Mouse (Mus musculus) MEL (cell line): Measurements from ENCODE around the gene Fcgr1. TPM values are rescaled to one million over a fixed set of nuclear protein-coding genes. Genes with fewer than 3 reads are reported as not detected.
"Not testable (repeated sequence)": the region's sequence is repeated elsewhere in the genome, so short reads cannot be mapped to it uniquely, and the experiment has no call there.

Experiments used
- DNase-seq: peaks from one replicate; pipeline ENCODE4 v3.0.0; 2011; ENCODE audit warnings: low read depth, low spot score
- H3K27ac ChIP-seq: 2 replicates; pipeline ENCODE4 v1.5.1; 2012; ENCODE audit warnings: low read depth, mild to moderate bottlenecking, control low read depth, low read length, moderate library complexity; ENCODE audit not compliant: control insufficient read depth
- H3K27me3 ChIP-seq, 2 experiments: fragments of 150-350 bp in 1 of 2; sonication (generic) in 1 of 2; 2 replicates each; pipeline ENCODE4 v1.6.1; 2012; ENCODE audit warnings: low read length in 2 of 2, mild to moderate bottlenecking in 2 of 2, improper control_type of control experiment in 1 of 2, moderate library complexity in 1 of 2; ENCODE audit not compliant: insufficient read depth in 2 of 2, control insufficient read depth in 1 of 2
- H3K36me3 ChIP-seq, 2 experiments: 2 replicates each; pipeline ENCODE4 v1.6.1; 2012 to 2014; ENCODE audit warnings: low read length in 2 of 2, improper control_type of control experiment in 1 of 2, inconsistent platforms in 1 of 2, mild to moderate bottlenecking in 1 of 2; ENCODE audit not compliant: insufficient read depth in 2 of 2, control insufficient read depth in 1 of 2
- H3K4me1 ChIP-seq, 2 experiments: fragments of 150-350 bp in 1 of 2; sonication (generic) in 1 of 2; 2 replicates each; pipeline ENCODE4 v1.6.1; 2012; ENCODE audit warnings: low read length in 2 of 2, improper control_type of control experiment in 1 of 2, mild to moderate bottlenecking in 1 of 2; ENCODE audit not compliant: insufficient read depth in 2 of 2, control insufficient read depth in 1 of 2
- H3K4me3 ChIP-seq, 2 experiments: fragments of 150-350 bp in 1 of 2; sonication (generic) in 1 of 2; 2 replicates each; pipeline ENCODE4 v1.5.1; 2012; ENCODE audit warnings: low read depth in 2 of 2, low read length in 2 of 2, mild to moderate bottlenecking in 2 of 2, moderate library complexity in 2 of 2, control low read depth in 1 of 2, improper control_type of control experiment in 1 of 2; ENCODE audit not compliant: control insufficient read depth in 1 of 2, insufficient read depth in 1 of 2
- H3K79me2 ChIP-seq: 2 replicates; pipeline ENCODE4 v1.6.1; 2012; ENCODE audit warnings: mild to moderate bottlenecking, low read length, moderate library complexity; ENCODE audit not compliant: control insufficient read depth, poor library complexity, insufficient read depth
- H3K9ac ChIP-seq: 2 replicates; pipeline ENCODE4 v1.6.1; 2012; ENCODE audit warnings: low read depth, mild to moderate bottlenecking, control low read depth, low read length, moderate library complexity; ENCODE audit not compliant: control insufficient read depth, poor library complexity, severe bottlenecking
- H3K9me3 ChIP-seq: fragments of 150-350 bp; sonication (generic); replicated peaks from 2 replicates; pipeline ENCODE4 v1.6.1; 2012; ENCODE audit warnings: mild to moderate bottlenecking, low read length, improper control_type of control experiment, moderate library complexity; ENCODE audit not compliant: insufficient read depth
- CHD1 ChIP-seq: IDR thresholded peaks from 2 replicates; pipeline ENCODE4 v1.6.1; 2012; ENCODE audit warnings: low read depth, mild to moderate bottlenecking, inconsistent platforms, low read length, improper control_type of control experiment
- ELF1 ChIP-seq: IDR thresholded peaks from 2 replicates; pipeline ENCODE4 v1.6.1; 2014; ENCODE audit warnings: low read depth, mild to moderate bottlenecking, inconsistent platforms, low read length, improper control_type of control experiment, moderate library complexity
- EP300 ChIP-seq, 2 experiments: IDR thresholded peaks; 2 replicates each; pipeline ENCODE4 v1.6.1; 2011; ENCODE audit warnings: improper control_type of control experiment in 2 of 2, low read length in 2 of 2, low read depth in 1 of 2, mild to moderate bottlenecking in 1 of 2
- GABPA ChIP-seq: IDR thresholded peaks from 2 replicates; pipeline ENCODE4 v1.6.1; 2012; ENCODE audit warnings: low read depth, mild to moderate bottlenecking, inconsistent platforms, low read length, improper control_type of control experiment, moderate library complexity
- HCFC1 ChIP-seq: IDR thresholded peaks from 2 replicates; pipeline ENCODE4 v1.6.1; 2012; ENCODE audit warnings: low read depth, mild to moderate bottlenecking, inconsistent platforms, low read length, improper control_type of control experiment, moderate library complexity
- MAZ ChIP-seq: IDR thresholded peaks from 2 replicates; pipeline ENCODE4 v1.6.1; 2012; ENCODE audit warnings: low read depth, mild to moderate bottlenecking, inconsistent platforms, low read length, improper control_type of control experiment
- POLR2A ChIP-seq, 2 experiments: IDR thresholded peaks; 2 replicates each; pipeline ENCODE4 v1.6.1; 2011 to 2012; ENCODE audit warnings: low read length in 2 of 2, mild to moderate bottlenecking in 2 of 2, control low read depth in 1 of 2, improper control_type of control experiment in 1 of 2, low read depth in 1 of 2, moderate library complexity in 1 of 2; ENCODE audit not compliant: control insufficient read depth in 1 of 2, insufficient read depth in 1 of 2, poor library complexity in 1 of 2
- POLR2AphosphoS5 ChIP-seq: IDR thresholded peaks from 2 replicates; pipeline ENCODE4 v1.6.1; 2012; ENCODE audit warnings: low read depth, borderline replicate concordance, mild to moderate bottlenecking, inconsistent platforms, low read length, moderate library complexity, mixed read lengths
- SIN3A ChIP-seq: IDR thresholded peaks from 2 replicates; pipeline ENCODE4 v1.6.1; 2012; ENCODE audit warnings: low read length, improper control_type of control experiment, inconsistent platforms
- SMC3 ChIP-seq: IDR thresholded peaks from 2 replicates; pipeline ENCODE4 v1.6.1; 2011; ENCODE audit warnings: low read depth, low read length, improper control_type of control experiment
- TCF12 ChIP-seq: IDR thresholded peaks from 2 replicates; pipeline ENCODE4 v1.6.1; 2014; ENCODE audit warnings: low read depth, mild to moderate bottlenecking, inconsistent platforms, low read length, improper control_type of control experiment, moderate library complexity
- UBTF ChIP-seq: IDR thresholded peaks from 2 replicates; pipeline ENCODE4 v1.6.1; 2012; ENCODE audit warnings: low read depth, mild to moderate bottlenecking, inconsistent platforms, low read length, improper control_type of control experiment, moderate library complexity, borderline replicate concordance; ENCODE audit not compliant: insufficient read depth
- ZKSCAN1 ChIP-seq: IDR thresholded peaks from 2 replicates; pipeline ENCODE4 v1.6.1; 2012; ENCODE audit warnings: low read depth, mild to moderate bottlenecking, inconsistent platforms, low read length, improper control_type of control experiment, moderate library complexity
- ZMIZ1 ChIP-seq: IDR thresholded peaks from 2 replicates; pipeline ENCODE4 v1.6.1; 2012; ENCODE audit warnings: low read depth, mild to moderate bottlenecking, inconsistent platforms, low read length, improper control_type of control experiment, moderate library complexity
- polyA plus RNA-seq, 2 experiments: library from polyadenylated mRNA; stranded (reverse) in 1 of 2; unstranded in 1 of 2; fragments of >175 nt in 1 of 2; fragments of >200 nt in 1 of 2; gene quantifications; 2 replicates each; pipeline versions ENCODE4 v1.2.1 to v1.2.4; 2012; ENCODE audit warnings: low replicate concordance in 2 of 2, low read depth in 1 of 2; ENCODE audit not compliant: insufficient read length in 2 of 2, insufficient read depth in 1 of 2, missing spikeins in 1 of 2
- total RNA-seq: library from RNA; depleted of rRNA; stranded (reverse); fragments of 300-350 nt; gene quantifications from 2 replicates; pipeline ENCODE4 v1.2.3, GENCODE M21; 2012

The Fcgr1 gene
- total and polyA plus RNA-seq, 3 experiments, result 2.8 to 4.7 TPM; not detected in 1

DNA sequence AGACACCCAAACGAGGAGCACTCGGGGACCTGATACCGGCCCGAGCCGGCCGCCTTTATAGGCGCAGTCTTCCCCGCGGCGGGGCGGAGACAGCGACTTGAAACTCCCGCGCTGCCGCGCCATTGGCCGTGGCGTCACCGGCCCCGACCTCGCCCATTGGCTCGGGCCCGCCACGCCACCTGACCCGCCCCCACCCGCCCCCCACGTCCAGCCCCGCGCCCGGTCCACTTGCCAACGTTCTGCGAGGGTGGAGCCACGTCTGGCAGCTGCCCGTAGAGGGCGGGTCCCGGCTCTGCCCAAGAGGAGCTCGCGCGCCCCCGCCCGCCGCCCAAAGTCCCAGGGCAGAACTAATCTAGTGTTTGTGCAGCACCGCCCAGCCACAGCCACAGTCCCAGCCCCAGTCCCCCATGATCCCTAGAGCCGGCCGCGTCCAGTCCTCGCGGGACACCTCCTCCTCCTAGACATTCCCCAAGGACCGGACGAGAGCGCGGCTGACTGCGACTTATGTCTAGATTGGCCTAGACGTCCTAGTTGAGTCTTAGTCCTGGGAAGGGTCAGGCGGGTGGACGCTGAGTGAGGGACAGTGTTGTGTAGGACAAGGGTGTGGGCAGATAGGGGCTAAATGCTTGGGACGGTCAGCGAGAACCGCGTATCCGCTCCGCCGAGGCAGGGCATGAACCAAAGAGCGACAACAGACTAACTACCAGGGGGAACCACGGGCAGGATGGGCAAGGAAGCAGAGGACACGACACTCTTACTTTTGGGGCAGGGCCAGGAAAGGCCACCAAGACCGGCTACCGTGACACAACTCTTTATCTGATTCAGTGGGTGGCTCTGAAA lies 54.6 kb downstream of the Fcgr1 start, which contains the start of gene Hist2h3c2:
TSS of gene Hist2h3c2 (minus strand) at position 174 of the 840 bp plus-strand sequence.
- not testable (repeated sequence) for DNase-seq, H3K27me3 ChIP-seq, H3K9me3 ChIP-seq, H3K79me2 ChIP-seq
- peaks cover 10 to 39% of the 10 kb centered on the region in 2 experiments for H3K4me1 ChIP-seq
- TF ChIP-seq POLR2AphosphoS5, result peak; percentile 90
- TF ChIP-seq POLR2A (IDR thresholded peaks at IDR 0.05; ENCODE audit: control insufficient read depth in 1 of 2, insufficient read depth in 1 of 2, low read depth in 1 of 2, low read length in 2 of 2, poor library complexity in 1 of 2), result peak in 1 of 2 experiments; percentile 56; a peak in 1 of 4 replicates
- peaks cover 0 to 42% of the 10 kb centered on the region in 2 experiments; a peak in 2 of 4 replicates for H3K36me3 ChIP-seq
- peak within 1 kb of the TSS; percentile 93 for H3K27ac ChIP-seq
- H3K4me3 ChIP-seq, result peak within 1 kb of the TSS; percentile 1 to 57
- peak within 1 kb of the TSS; percentile 74 for H3K9ac ChIP-seq

GRCm38 (mm10) chr3:96237904-96238511 lies 55.8 kb downstream of the Fcgr1 start:
- peak overlapping the region; percentile 93 for H3K27ac ChIP-seq
- H3K4me3 ChIP-seq, result peak overlapping the region; percentile 1 to 57
- no peaks in the 10 kb centered on the region for H3K9me3 ChIP-seq
- TF ChIP-seq SMC3 (no peak), ELF1 (no peak), SIN3A (no peak), MAZ (no peak), TCF12 (no peak), POLR2AphosphoS5 (peak; percentile 99), EP300 (IDR thresholded peaks at IDR 0.05; ENCODE audit: low read depth in 1 of 2, low read length in 2 of 2) (no peak), ZMIZ1 (no peak), GABPA (no peak), UBTF (no peak), ZKSCAN1 (no peak), CHD1 (no peak), POLR2A (IDR thresholded peaks at IDR 0.05; ENCODE audit: control insufficient read depth in 1 of 2, insufficient read depth in 1 of 2, low read depth in 1 of 2, low read length in 2 of 2, poor library complexity in 1 of 2) (peak in 1 of 2 experiments; percentile 83; a peak in 2 of 4 replicates), HCFC1 (no peak)
- peak overlapping the region; percentile 74 for H3K9ac ChIP-seq
- H3K4me1 ChIP-seq, result peaks cover 0 to 27% of the 10 kb centered on the region in 2 experiments; a peak in 2 of 4 replicates
- H3K36me3 ChIP-seq, result peaks cover 0 to 30% of the 10 kb centered on the region in 2 experiments; a peak in 2 of 4 replicates
- peaks cover 4% of the 10 kb centered on the region; the same call in 1 of the 2 replicates for H3K79me2 ChIP-seq
- no peaks in the 10 kb centered on the region for H3K27me3 ChIP-seq
- DNase-seq, result peak; percentile 98
